Mouse (Mus musculus): ENCODE results near the gene Asb14.

DNA sequence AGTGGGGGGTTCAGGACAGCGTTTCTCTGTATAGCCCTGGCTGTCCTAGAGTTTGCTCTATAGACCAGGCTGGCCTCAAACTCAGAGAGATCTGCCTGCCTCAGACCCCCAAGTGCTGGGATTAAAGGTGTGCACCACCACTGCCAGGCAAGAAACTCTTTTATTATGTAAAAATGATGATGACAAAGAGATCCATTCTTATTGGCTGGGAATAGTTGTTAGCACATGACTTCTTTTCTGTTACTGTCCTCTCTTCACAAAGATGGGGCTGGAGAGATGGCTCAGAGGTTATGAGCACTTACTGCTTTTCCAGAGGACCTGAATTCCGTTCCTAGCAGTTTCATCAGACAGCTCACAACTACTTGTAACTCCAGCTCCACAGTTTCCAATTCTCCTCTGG is 14.4 kb upstream of the Asb14 start:
- TF ChIP-seq ZC3H11A (IDR thresholded peaks at IDR 0.05; ENCODE audit: borderline replicate concordance, low read depth, low read length) (no peak), MAFK (IDR thresholded peaks at IDR 0.05; ENCODE audit: insufficient read depth, low read depth, low read length) (no peak), HCFC1 (IDR thresholded peaks at IDR 0.05; ENCODE audit: borderline replicate concordance, insufficient read depth, low read length) (no peak)
